Mouse (Mus musculus) midbrain, embryonic 15.5 days (tissue): ENCODE measurements around the gene Taar6. TPM values are rescaled to one million over a fixed set of nuclear protein-coding genes. Genes with fewer than 3 reads are reported as not detected.

Experiments used
- polyA plus RNA-seq: library from polyadenylated mRNA; unstranded; fragments of >200 nt; fragmentation: Nextera tagmentation; extraction: Ambion mirVana; gene quantifications from 2 replicates; pipeline ENCODE4 v1.2.1, GENCODE M21; 2015

The Taar6 gene
- polyA plus RNA-seq, 1 experiment from 2014 or later: not detected

Other genes starting within 250 kb of the Taar6 start
- 84.7 and 98.7 TPM in 2 replicates for gene Rps12, start 198.4 kb downstream of the Taar6 start, polyA plus RNA-seq
- gene Slc18b1, start 188.7 kb downstream of the Taar6 start, polyA plus RNA-seq: 15.4 and 16.6 TPM in 2 replicates
- 0.09 TPM in 1 of 2 replicates, not detected in the other for gene Vnn3, start 134.2 kb downstream of the Taar6 start, polyA plus RNA-seq
- gene Vnn1, start 91.0 kb downstream of the Taar6 start, polyA plus RNA-seq: 0.31 and 0.68 TPM in 2 replicates
- not detected in 2 replicates for gene Taar1, start 65.3 kb downstream of the Taar6 start, polyA plus RNA-seq
- gene Taar2, start 47.1 kb downstream of the Taar6 start, polyA plus RNA-seq: 0.17 TPM in 2 replicates
- not detected in 2 replicates for gene Taar3, start 36.1 kb downstream of the Taar6 start, polyA plus RNA-seq
- gene Taar4, start 25.2 kb downstream of the Taar6 start, polyA plus RNA-seq: not detected in 2 replicates
- gene Taar5, start 14.9 kb downstream of the Taar6 start, polyA plus RNA-seq: not detected in 2 replicates
- not detected in 2 replicates for gene Taar7a, start 7.8 kb upstream of the Taar6 start, polyA plus RNA-seq
- gene Taar7b, start 14.3 kb upstream of the Taar6 start, polyA plus RNA-seq: not detected in 2 replicates
- not detected in 2 replicates for gene Taar7d, start 41.6 kb upstream of the Taar6 start, polyA plus RNA-seq
- not detected in 2 replicates for gene Taar7e, start 52.0 kb upstream of the Taar6 start, polyA plus RNA-seq
- gene Taar7f, start 63.9 kb upstream of the Taar6 start, polyA plus RNA-seq: not detected in 2 replicates
- gene Taar8a, start 90.9 kb upstream of the Taar6 start, polyA plus RNA-seq: not detected in 2 replicates
- gene Taar8b, start 106.6 kb upstream of the Taar6 start, polyA plus RNA-seq: not detected in 2 replicates
- gene Taar8c, start 116.3 kb upstream of the Taar6 start, polyA plus RNA-seq: not detected in 2 replicates
- gene Taar9, start 123.9 kb upstream of the Taar6 start, polyA plus RNA-seq: not detected in 2 replicates
- gene Stx7, start 163.7 kb upstream of the Taar6 start, polyA plus RNA-seq: 321 and 340 TPM in 2 replicates
- gene Moxd1, start 237.9 kb upstream of the Taar6 start, polyA plus RNA-seq: 1.2 and 1.8 TPM in 2 replicates